Mouse (Mus musculus): ENCODE data around the gene Trnp1. TPM values are rescaled to one million over a fixed set of nuclear protein-coding genes. Genes with fewer than 3 reads are reported as not detected.
A peak's percentile ranks its signal among the peaks of the same experiment; 100 is the strongest.

The Trnp1 gene
- total RNA-seq, 2 experiments from 2014 or later: 156 to 160 TPM

GRCm38 (mm10) chr4:133449726-133450125 is 48.6 kb downstream of the Trnp1 start:
- TF ChIP-seq CTCF (IDR thresholded peaks at IDR 0.05): peak; percentile 94
- intact Hi-C loops (cut with DNase I): loop anchor here (2.0 to 10.0 kb wide), 3 partner anchors 139 to 445 kb away; no protein-coding TSS in a partner anchor

GRCm38 (mm10) chr4:133448708-133449388 is 49.5 kb downstream of the Trnp1 start:
- H3K4me3 ChIP-seq: no peak overlapping the region
- no peak for TF ChIP-seq CTCF (IDR thresholded peaks at IDR 0.05)
- intact Hi-C loops (cut with DNase I): no loop called here
- no peak overlapping the region for H3K27ac ChIP-seq
- no peak for DNase-seq (ENCODE audit: extremely low spot score in 1 of 2, low spot score in 2 of 2)

More at GRCm38 (mm10) chr4:133449726-133450125, 48.6 kb downstream of the Trnp1 start:
- DNase-seq (ENCODE audit: extremely low spot score in 1 of 2, low spot score in 2 of 2): peak; percentile 28 to 45
- Histone ChIP-seq H3K27ac (no peak overlapping the region), H3K4me3 (no peak overlapping the region)

- intact Hi-C loops (cut with DNase I): no loop called here
- H3K4me3 ChIP-seq: no peak overlapping the region
- no peak overlapping the region for H3K27ac ChIP-seq
- no peak for DNase-seq (ENCODE audit: extremely low spot score in 1 of 2, low spot score in 2 of 2)
- no peak for TF ChIP-seq CTCF (IDR thresholded peaks at IDR 0.05)
Measured at GRCm38 (mm10) chr4:133447967-133448366, 50.4 kb downstream of the Trnp1 start.

- no peak overlapping the region for H3K27ac ChIP-seq
- intact Hi-C loops (cut with DNase I): no loop called here
- no peak for TF ChIP-seq CTCF (IDR thresholded peaks at IDR 0.05)
- no peak overlapping the region for H3K4me3 ChIP-seq
- DNase-seq (ENCODE audit: extremely low spot score in 1 of 2, low spot score in 2 of 2): no peak
Measured at GRCm38 (mm10) chr4:133447366-133447765, 51.0 kb downstream of the Trnp1 start.

- no peak overlapping the region for H3K27ac ChIP-seq
- DNase-seq (ENCODE audit: extremely low spot score in 1 of 2, low spot score in 2 of 2): no peak
- no peak for TF ChIP-seq CTCF (IDR thresholded peaks at IDR 0.05)
- intact Hi-C loops (cut with DNase I): no loop called here
- no peak overlapping the region for H3K4me3 ChIP-seq
Measured at GRCm38 (mm10) chr4:133445727-133446126, 52.6 kb downstream of the Trnp1 start.

GRCm38 (mm10) chr4:133443085-133443484 is 55.3 kb downstream of the Trnp1 start:
- TF ChIP-seq CTCF (IDR thresholded peaks at IDR 0.05): no peak
- H3K4me3 ChIP-seq: no peak overlapping the region
- H3K27ac ChIP-seq: peak overlapping the region; percentile 51; the same call in 1 of the 2 replicates
- intact Hi-C loops (cut with DNase I): no loop called here
- no peak for DNase-seq (ENCODE audit: extremely low spot score in 1 of 2, low spot score in 2 of 2)

GRCm38 (mm10) chr4:133442194-133442593 is 56.2 kb downstream of the Trnp1 start:
- intact Hi-C loops (cut with DNase I): no loop called here
- Histone ChIP-seq H3K27ac (no peak overlapping the region), H3K4me3 (no peak overlapping the region)
- TF ChIP-seq CTCF (IDR thresholded peaks at IDR 0.05): no peak
- no peak for DNase-seq (ENCODE audit: extremely low spot score in 1 of 2, low spot score in 2 of 2)

Other genes with a start within 250 kb of the Trnp1 start
- 1 to 10 TPM; 3.0 TPM for gene Sytl1, start 235.4 kb downstream of the Trnp1 start, total RNA-seq (2021)
- gene Tmem222, start 220.8 kb downstream of the Trnp1 start, total RNA-seq (2021): 10 to 100 TPM; 87.3 to 91.2 TPM
- gene Wdtc1, start 145.1 kb downstream of the Trnp1 start, total RNA-seq (2021): 10 to 100 TPM; 59.7 to 60.6 TPM
- gene Slc9a1, start 128.8 kb downstream of the Trnp1 start, total RNA-seq (2021): 10 to 100 TPM; 49.8 to 53.0 TPM
- gene Tent5b, start 18.4 kb downstream of the Trnp1 start, total RNA-seq (2021): not detected
- under 1 TPM in 1 of 2 experiments, not detected in 1; 0.28 TPM for gene Kdf1, start 20.4 kb upstream of the Trnp1 start, total RNA-seq (2021)
- gene Nudc, start 47.4 kb upstream of the Trnp1 start, total RNA-seq (2021): 100 to 1,000 TPM; 143 to 156 TPM
- gene Nr0b2, start 54.8 kb upstream of the Trnp1 start, total RNA-seq (2021): not detected
- 1 to 10 TPM; 8.5 to 8.7 TPM for gene Gpatch3, start 76.2 kb upstream of the Trnp1 start, total RNA-seq (2021)
- gene Gpn2, start 85.8 kb upstream of the Trnp1 start, total RNA-seq (2021): 10 to 100 TPM in 1 of 2 experiments, 1 to 10 TPM in 1; 9.4 to 12.3 TPM
- 1 to 10 TPM; 1.7 to 2.6 TPM for gene Sfn, start 103.6 kb upstream of the Trnp1 start, total RNA-seq (2021)
- 10 to 100 TPM; 33.2 to 36.8 TPM for gene Zdhhc18, start 151.6 kb upstream of the Trnp1 start, total RNA-seq (2021)
- 1 to 10 TPM; 7.9 to 8.1 TPM for gene Pigv, start 174.1 kb upstream of the Trnp1 start, total RNA-seq (2021)